In genomic region chr11:20007701-20008100, GRCm38 (mm10) we compare ENCODE assay signal across 20 mouse cellular contexts.
DNase-seq lines count a peak whose midpoint lies in the region; ATAC-seq and TF ChIP-seq lines count a peak whose summit lies in the region.
"Had no signal": no experiment of that assay in that cellular context is flagged by ENCODE, and none has a peak within 500 bp of the region (broad histone marks: within the 10 kb centered on the region; RNA-seq: fewer than 3 reads in every experiment).

No protein-coding gene starts in this region.

- DNase-seq in heart, adult 11 months, result peak; percentile 95
- no peak for DNase-seq in heart, postnatal 36 days
- DNase-seq in liver, adult 2 months (ENCODE audit: extremely low read depth, low read depth, low spot score), result no peak
- no peak for DNase-seq in limb, embryonic 10.5 days (ENCODE audit: low spot score)
- no peak for DNase-seq in cerebellum, adult 8-10 months
- no peak for DNase-seq in yolk sac, embryonic 10.5 days (ENCODE audit: low spot score)
- DNase-seq: adrenal gland, postnatal 10 days; cerebellum, adult 11-12 months; cerebellum, adult 9-11 months; cerebellum, postnatal 36 days; gastrocnemius, postnatal 25 days; kidney, adult 18-20 months had no signal

- intact Hi-C loops in heart, postnatal 36 days (cut with DNase I), result no loop called here

- no peak for ATAC-seq in liver, embryonic 12.5 days
- ATAC-seq in heart, embryonic 15.5 days (replicated peaks; ENCODE audit: insufficient number of reproducible peaks, insufficient read depth, low FRiP score, low read depth), result peak; percentile 58; the same call in 1 of the 2 replicates
- ATAC-seq: forebrain, embryonic 16.5 days; intestine, embryonic 15.5 days had no signal

- H3K36me3 ChIP-seq in liver, adult 2 months (ENCODE audit: control insufficient read depth, insufficient read depth, low read length), result peaks cover 13% of the 10 kb centered on the region
- peaks cover 66% of the 10 kb centered on the region for H3K36me3 ChIP-seq in liver, embryonic 12.5 days
- H3K36me3 ChIP-seq in heart, embryonic 15.5 days, result peaks cover 23% of the 10 kb centered on the region
- peaks cover 77% of the 10 kb centered on the region for H3K36me3 ChIP-seq in limb, embryonic 10.5 days

- 68% methylated on average over 6 of the region's 6 CpGs for WGBS in liver, adult 2 months
- 61% methylated on average over 6 of the region's 6 CpGs for WGBS in liver, embryonic 12.5 days (ENCODE audit: insufficient replicate concordance)
- 50% methylated on average over 6 of the region's 6 CpGs for WGBS in heart, embryonic 15.5 days
- 86% methylated on average over 6 of the region's 6 CpGs for WGBS in limb, embryonic 10.5 days

- H3K4me3 ChIP-seq in liver, adult 2 months (ENCODE audit: insufficient read depth, low read depth, low read length), result no peak overlapping the region
- no peak overlapping the region for H3K4me3 ChIP-seq in liver, embryonic 12.5 days
- no peak overlapping the region for H3K4me3 ChIP-seq in heart, embryonic 15.5 days
- no peak overlapping the region for H3K4me3 ChIP-seq in limb, embryonic 10.5 days
- H3K4me3 ChIP-seq: embryonic facial prominence, embryonic 13.5 days; forebrain, embryonic 12.5 days; hindbrain, embryonic 10.5 days; intestine, embryonic 15.5 days had no signal

- no peaks in the 10 kb centered on the region for H3K9me3 ChIP-seq in liver, embryonic 12.5 days (replicated peaks)
- H3K9me3 ChIP-seq in heart, embryonic 15.5 days (replicated peaks), result no peaks in the 10 kb centered on the region
- no peaks in the 10 kb centered on the region for H3K9me3 ChIP-seq in limb, embryonic 10.5 days (replicated peaks)
- H3K9me3 ChIP-seq: embryonic facial prominence, embryonic 13.5 days; forebrain, embryonic 12.5 days; hindbrain, embryonic 10.5 days; intestine, embryonic 15.5 days had no signal

- peak overlapping the region; percentile 27 for H3K27ac ChIP-seq in liver, adult 2 months (replicated peaks; ENCODE audit: insufficient read depth, low read depth, low read length)
- no peak overlapping the region for H3K27ac ChIP-seq in liver, embryonic 12.5 days
- peak overlapping the region; percentile 38; the same call in 1 of the 2 replicates for H3K27ac ChIP-seq in heart, embryonic 15.5 days
- 0 out of 2 replicates have a peak overlapping the region, but pooled peaks have one; percentile 17 for H3K27ac ChIP-seq in limb, embryonic 10.5 days
- H3K27ac ChIP-seq: embryonic facial prominence, embryonic 13.5 days; forebrain, embryonic 12.5 days; hindbrain, embryonic 10.5 days; hindbrain, embryonic 14.5 days; intestine, embryonic 15.5 days had no signal

- H3K27me3 ChIP-seq in liver, adult 2 months (ENCODE audit: control insufficient read depth, insufficient read depth, low read length), result no peaks in the 10 kb centered on the region
- H3K27me3 ChIP-seq in liver, embryonic 12.5 days (replicated peaks), result no peaks in the 10 kb centered on the region
- H3K27me3 ChIP-seq in heart, embryonic 15.5 days, result no peaks in the 10 kb centered on the region
- H3K27me3 ChIP-seq in limb, embryonic 10.5 days (ENCODE audit: low read depth, poor library complexity, severe bottlenecking), result no peaks in the 10 kb centered on the region
- H3K27me3 ChIP-seq: embryonic facial prominence, embryonic 13.5 days; forebrain, embryonic 12.5 days; intestine, embryonic 15.5 days had no signal

- H3K79me2 ChIP-seq in liver, adult 2 months (ENCODE audit: control insufficient read depth, insufficient read depth, low read length), result no peaks in the 10 kb centered on the region; the same call in 1 of the 2 replicates

- H3K9ac ChIP-seq in liver, adult 2 months (ENCODE audit: low read depth, low read length), result no peak overlapping the region
- H3K9ac ChIP-seq in liver, embryonic 12.5 days, result no peak overlapping the region
- no peak overlapping the region for H3K9ac ChIP-seq in heart, embryonic 15.5 days
- H3K9ac ChIP-seq: embryonic facial prominence, embryonic 13.5 days; forebrain, embryonic 12.5 days; hindbrain, embryonic 14.5 days; intestine, embryonic 15.5 days had no signal

- no peak for TF ChIP-seq POLR2A in liver, adult 2 months (IDR thresholded peaks at IDR 0.05; ENCODE audit: extremely low read depth, insufficient read depth, low read length)

- H3K4me2 ChIP-seq in liver, embryonic 12.5 days, result no peak overlapping the region
- no peak overlapping the region for H3K4me2 ChIP-seq in heart, embryonic 15.5 days
- H3K4me2 ChIP-seq: embryonic facial prominence, embryonic 13.5 days; forebrain, embryonic 12.5 days; hindbrain, embryonic 14.5 days; intestine, embryonic 15.5 days had no signal

- no peak for TF ChIP-seq CTCF in liver, adult 2 months (IDR thresholded peaks at IDR 0.05; ENCODE audit: low read depth, low read length)

- peaks cover 2% of the 10 kb centered on the region for H3K4me1 ChIP-seq in liver, adult 2 months (ENCODE audit: control insufficient read depth, insufficient read depth, low read length)
- H3K4me1 ChIP-seq in liver, embryonic 12.5 days, result peaks cover 3% of the 10 kb centered on the region; the same call in 1 of the 2 replicates
- peaks cover 16% of the 10 kb centered on the region for H3K4me1 ChIP-seq in heart, embryonic 15.5 days (replicated peaks)
- peaks cover 21% of the 10 kb centered on the region for H3K4me1 ChIP-seq in limb, embryonic 10.5 days
- H3K4me1 ChIP-seq: embryonic facial prominence, embryonic 13.5 days; forebrain, embryonic 12.5 days; hindbrain, embryonic 10.5 days had no signal
